Mouse (Mus musculus) forebrain, postnatal 0 days (tissue): ENCODE results near the gene Mpdu1. TPM values are rescaled to one million over a fixed set of nuclear protein-coding genes. Genes with fewer than 3 reads are reported as not detected.
"Not testable (repeated sequence)": the region's sequence is repeated elsewhere in the genome, so short reads cannot be mapped to it uniquely, and the experiment has no call there.

ENCODE experiments used
- ATAC-seq: fragments of 200-750 bp; cut with Nextera tagmentation; 2 replicates; pipeline ENCODE4 v1.8.0; 2017; ENCODE audit warnings: mild to moderate bottlenecking, moderate library complexity
- DNase-seq: peaks from one replicate; pipeline ENCODE4 v3.0.0-alpha.2; 2015
- H3K27ac ChIP-seq: fragments of 300-500 bp; sonication (generic); 2 replicates; pipeline ENCODE4 v1.5.1; 2014; ENCODE audit warnings: low read depth, mild to moderate bottlenecking, antibody characterized with exemption, low read length, moderate library complexity, mixed read lengths
- H3K27me3 ChIP-seq: fragments of 300-500 bp; sonication (generic); 2 replicates; pipeline ENCODE4 v1.6.1; 2014; ENCODE audit warnings: mild to moderate bottlenecking, low read length, mixed read lengths; ENCODE audit not compliant: insufficient read depth
- H3K36me3 ChIP-seq: fragments of 300-500 bp; sonication (generic); 2 replicates; pipeline ENCODE4 v1.6.1; 2014; ENCODE audit warnings: mild to moderate bottlenecking, moderate library complexity; ENCODE audit not compliant: insufficient read depth
- H3K4me1 ChIP-seq: fragments of 300-500 bp; sonication (generic); 2 replicates; pipeline ENCODE4 v1.6.1; 2014; ENCODE audit warnings: antibody characterized with exemption; ENCODE audit not compliant: insufficient read depth
- H3K4me2 ChIP-seq: fragments of 300-500 bp; sonication (generic); 2 replicates; pipeline ENCODE4 v1.6.1; 2014; ENCODE audit warnings: low read depth, mild to moderate bottlenecking, moderate library complexity
- H3K4me3 ChIP-seq: fragments of 300-500 bp; sonication (generic); 2 replicates; pipeline ENCODE4 v1.5.1; 2014; ENCODE audit warnings: low read depth, low read length, mixed read lengths
- H3K9ac ChIP-seq: fragments of 300-500 bp; sonication (generic); 2 replicates; pipeline ENCODE4 v1.6.1; 2014; ENCODE audit warnings: mild to moderate bottlenecking
- H3K9me3 ChIP-seq: fragments of 300-500 bp; sonication (generic); 2 replicates; pipeline ENCODE4 v1.6.1; 2016; ENCODE audit warnings: low read length
- CTCF ChIP-seq: sonication (generic); IDR thresholded peaks from 2 replicates; pipeline ENCODE4 v1.5.1; 2016; ENCODE audit warnings: antibody characterized with exemption, control low read depth, low read depth
- WGBS: fragments of 180-500 bp; shearing (Covaris S2); extraction: QIAGEN DNeasy Blood & Tissue Kit; methylation state at CpG from one replicate; pipeline ENCODE4 v1.1.7; 2014; 5-methylcytosine and 5-hydroxymethylcytosine counted together
- polyA plus RNA-seq: library from polyadenylated mRNA; unstranded; fragments of >200 nt; fragmentation: Nextera tagmentation; extraction: Ambion mirVana; gene quantifications from 2 replicates; pipeline ENCODE4 v1.2.1, GENCODE M21; 2015
- total RNA-seq: library from RNA; depleted of rRNA; stranded (reverse); fragments of >200 nt; gene quantifications from 2 replicates; pipeline ENCODE4 v1.2.3, GENCODE M21; 2014

The Mpdu1 gene
- total and polyA plus RNA-seq, 2 experiments from 2014 or later = 122 to 214 TPM

DNA sequence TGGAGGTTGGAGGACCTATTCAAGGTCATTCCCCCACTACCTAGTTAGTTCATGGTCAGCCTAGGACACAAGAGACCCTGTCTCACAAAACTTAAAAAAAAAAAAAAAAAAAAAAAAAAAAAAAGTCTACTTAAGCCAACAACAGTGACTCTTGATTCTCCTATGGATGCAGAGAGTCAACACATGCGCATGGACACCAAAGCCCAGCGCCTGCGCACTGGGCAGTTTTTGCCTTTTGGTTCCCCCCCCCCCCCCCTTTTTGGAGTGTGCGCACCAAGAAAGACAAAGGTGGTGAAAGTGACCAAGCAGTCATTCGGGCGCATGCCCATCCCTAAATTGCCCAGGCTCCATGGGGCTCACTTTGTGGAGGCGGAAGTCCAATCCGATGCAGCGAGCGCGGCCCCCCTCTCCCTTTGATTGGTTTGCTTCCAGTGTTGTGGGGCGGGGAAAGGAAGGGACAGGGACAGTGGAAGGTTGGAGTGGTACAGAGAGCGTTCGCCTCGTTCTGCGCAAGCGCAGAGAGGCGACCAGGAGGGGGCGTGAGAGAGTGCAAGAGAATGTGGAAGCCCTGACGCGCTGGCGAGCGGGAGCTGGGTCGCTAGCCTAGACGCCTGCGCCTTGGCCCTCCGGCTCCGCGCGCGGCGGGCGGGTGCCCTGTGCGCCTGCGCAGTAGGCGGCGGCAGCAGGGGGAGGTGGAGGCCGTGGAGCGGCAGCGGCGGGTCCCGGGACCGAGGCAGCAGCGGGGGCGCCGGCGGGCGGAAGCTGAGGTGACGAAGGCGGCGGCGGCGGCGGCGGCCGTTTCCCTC lies 30.0 kb downstream of the Mpdu1 start, which contains the start of gene Fxr2:
Fxr2 (plus strand) TSS at position 707 of the 806 bp plus-strand sequence.
- WGBS = 3% methylated on average over 39 of the region's 56 CpGs
- peak within 1 kb of the TSS; percentile 75 for H3K4me2 ChIP-seq
- H3K4me1 ChIP-seq = peaks cover 24% of the 10 kb centered on the region
- peak within 1 kb of the TSS; percentile 87 for H3K9ac ChIP-seq
- no peaks in the 10 kb centered on the region for H3K27me3 ChIP-seq
- TF ChIP-seq CTCF = peak; percentile 90
- ATAC-seq (peak; percentile 97), DNase-seq (peak; percentile 100)
- no peaks in the 10 kb centered on the region for H3K9me3 ChIP-seq
- H3K27ac ChIP-seq = peak within 1 kb of the TSS; percentile 93
- peak within 1 kb of the TSS; percentile 89 for H3K4me3 ChIP-seq
- no peaks in the 10 kb centered on the region for H3K36me3 ChIP-seq

DNA sequence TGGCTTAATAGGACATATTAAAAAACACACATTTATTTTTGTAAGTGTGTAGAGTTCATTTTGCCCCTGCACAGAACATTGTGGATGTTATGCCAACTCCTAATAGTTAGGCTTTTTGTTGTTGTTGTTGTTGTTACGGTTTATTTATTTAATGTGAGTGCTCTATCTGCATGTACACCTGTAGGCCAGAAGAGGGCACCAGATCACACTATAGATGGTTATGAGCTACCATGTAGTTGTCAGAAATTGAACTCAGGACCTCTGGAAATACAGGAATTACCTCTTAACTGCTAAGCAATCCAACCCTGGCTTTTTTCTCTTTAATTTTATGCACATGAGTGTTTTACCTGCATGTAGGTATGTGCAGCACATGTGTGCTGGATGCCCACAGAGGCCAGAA lies 32.6 kb downstream of the Mpdu1 start:
- TF ChIP-seq CTCF = peak; percentile 44
- 69% methylated on average over 1 of the region's 1 CpGs for WGBS
- DNase-seq = no peak

GRCm38 (mm10) chr11:69628286-69628685 lies 34.2 kb downstream of the Mpdu1 start:
- 34% methylated on average over 6 of the region's 6 CpGs for WGBS
- Histone ChIP-seq H3K9ac (no peak overlapping the region), H3K4me2 (no peak overlapping the region), H3K4me3 (no peak overlapping the region), H3K36me3 (no peaks in the 10 kb centered on the region), H3K27me3 (no peaks in the 10 kb centered on the region), H3K9me3 (no peaks in the 10 kb centered on the region), H3K27ac (no peak overlapping the region), H3K4me1 (peaks cover under 1% of the 10 kb centered on the region; the same call in 1 of the 2 replicates)
- no peak for ATAC-seq
- peak; percentile 73 for DNase-seq
- peak; percentile 88 for TF ChIP-seq CTCF

More for the DNA sequence above, 32.6 kb downstream of the Mpdu1 start:
- H3K27me3 ChIP-seq = no peaks in the 10 kb centered on the region
- no peak overlapping the region for H3K4me2 ChIP-seq
- peaks cover 10% of the 10 kb centered on the region for H3K4me1 ChIP-seq
- no peak overlapping the region for H3K4me3 ChIP-seq
- H3K9ac ChIP-seq = no peak overlapping the region
- no peaks in the 10 kb centered on the region for H3K36me3 ChIP-seq
- no peak overlapping the region for H3K27ac ChIP-seq
- ATAC-seq = no peak
- no peaks in the 10 kb centered on the region for H3K9me3 ChIP-seq

- not testable (repeated sequence) for H3K36me3 ChIP-seq, DNase-seq, H3K9ac ChIP-seq, H3K4me1 ChIP-seq, ATAC-seq, H3K4me2 ChIP-seq, H3K27me3 ChIP-seq, H3K27ac ChIP-seq, H3K9me3 ChIP-seq, H3K4me3 ChIP-seq
- 91% methylated on average over 2 of the region's 2 CpGs for WGBS
These were observed 38.1 kb downstream of the Mpdu1 start for GRCm38 (mm10) chr11:69624339-69624738.

GRCm38 (mm10) chr11:69623006-69623405 lies 39.4 kb downstream of the Mpdu1 start:
- WGBS = 77% methylated on average over 4 of the region's 4 CpGs

GRCm38 (mm10) chr11:69622406-69622805 lies 40.0 kb downstream of the Mpdu1 start:
- H3K4me2 ChIP-seq = peak overlapping the region; percentile 63
- no peaks in the 10 kb centered on the region for H3K9me3 ChIP-seq
- 25% methylated on average over 6 of the region's 6 CpGs for WGBS
- no peak for ATAC-seq
- peak overlapping the region; percentile 50 for H3K4me3 ChIP-seq
- H3K27me3 ChIP-seq = no peaks in the 10 kb centered on the region
- DNase-seq = peak; percentile 38
- peak overlapping the region; percentile 69 for H3K9ac ChIP-seq
- H3K27ac ChIP-seq = peak overlapping the region; percentile 86
- peaks cover 9% of the 10 kb centered on the region for H3K4me1 ChIP-seq
- no peak for TF ChIP-seq CTCF
- H3K36me3 ChIP-seq = no peaks in the 10 kb centered on the region

More at GRCm38 (mm10) chr11:69623006-69623405, 39.4 kb downstream of the Mpdu1 start:
- no peaks in the 10 kb centered on the region for H3K9me3 ChIP-seq
- H3K9ac ChIP-seq = peak overlapping the region; percentile 69
- H3K27me3 ChIP-seq = no peaks in the 10 kb centered on the region
- no peak for ATAC-seq
- peak overlapping the region; percentile 50; the same call in 1 of the 2 replicates for H3K4me3 ChIP-seq
- peak overlapping the region; percentile 63 for H3K4me2 ChIP-seq
- peak overlapping the region; percentile 50; the same call in 1 of the 2 replicates for H3K27ac ChIP-seq
- DNase-seq = no peak
- no peaks in the 10 kb centered on the region for H3K36me3 ChIP-seq
- peaks cover 9% of the 10 kb centered on the region for H3K4me1 ChIP-seq
- no peak for TF ChIP-seq CTCF

GRCm38 (mm10) chr11:69621571-69622268 lies 40.7 kb downstream of the Mpdu1 start, which contains the start of gene Sat2:
Gene Sat2, plus strand, starts transcription at chr11:69622024.
- H3K27me3 ChIP-seq = no peaks in the 10 kb centered on the region
- H3K9ac ChIP-seq = peak within 1 kb of the TSS; percentile 69
- H3K27ac ChIP-seq = peak within 1 kb of the TSS; percentile 86
- no peak for TF ChIP-seq CTCF
- DNase-seq = peak; percentile 85
- H3K36me3 ChIP-seq = no peaks in the 10 kb centered on the region
- peak within 1 kb of the TSS; percentile 63 for H3K4me2 ChIP-seq
- H3K4me3 ChIP-seq = peak within 1 kb of the TSS; percentile 50
- peak; percentile 93 for ATAC-seq
- H3K9me3 ChIP-seq = no peaks in the 10 kb centered on the region
- 1% methylated on average over 20 of the region's 20 CpGs for WGBS
- H3K4me1 ChIP-seq = peaks cover 9% of the 10 kb centered on the region
